Mouse (Mus musculus) gastrocnemius, adult 8-10 months (tissue): ENCODE results near the gene Gm9803. TPM values are rescaled to one million over a fixed set of nuclear protein-coding genes. Genes with fewer than 3 reads are reported as not detected.

ENCODE experiments used
- total RNA-seq, 4 experiments: library from RNA; stranded (reverse); gene quantifications; 2 replicates each; pipeline ENCODE4 v1.2.4; 2022

Gene Gm9803
- total RNA-seq, 4 experiments from 2014 or later: 9.8 to 13.6 TPM; not detected in 2

Other genes with a start within 250 kb of the Gm9803 start
- gene Bend3, start 45.3 kb upstream of the Gm9803 start, total RNA-seq: 1 to 10 TPM; 4.2 to 5.6 (median 4.9) TPM
- gene 1700021F05Rik, start 16.9 kb downstream of the Gm9803 start, total RNA-seq: 10 to 100 TPM; 79.7 to 88.8 (median 82.2) TPM
- gene Cd24a, start 54.2 kb downstream of the Gm9803 start, total RNA-seq: 100 to 1,000 TPM; 187 to 252 (median 190) TPM